Mouse (Mus musculus) MEL (cell line): Measurements from ENCODE around the gene Slc26a10.

Source experiments
- CHD2 ChIP-seq: IDR thresholded peaks from 2 replicates; pipeline ENCODE4 v1.6.1; 2011; ENCODE audit warnings: low read length, improper control_type of control experiment
- EP300 ChIP-seq, 2 experiments: IDR thresholded peaks; 2 replicates each; pipeline ENCODE4 v1.6.1; 2011; ENCODE audit warnings: improper control_type of control experiment in 2 of 2, low read length in 2 of 2, low read depth in 1 of 2, mild to moderate bottlenecking in 1 of 2
- JUND ChIP-seq: IDR thresholded peaks from 2 replicates; pipeline ENCODE4 v1.6.1; 2011; ENCODE audit warnings: low read depth, mild to moderate bottlenecking, improper control_type of control experiment, low read length
- MAX ChIP-seq: IDR thresholded peaks from 2 replicates; pipeline ENCODE4 v1.6.1; 2011; ENCODE audit warnings: low read length, improper control_type of control experiment
- MAZ ChIP-seq: IDR thresholded peaks from 2 replicates; pipeline ENCODE4 v1.6.1; 2012; ENCODE audit warnings: low read depth, mild to moderate bottlenecking, inconsistent platforms, low read length, improper control_type of control experiment
- NELFE ChIP-seq: IDR thresholded peaks from 2 replicates; pipeline ENCODE4 v1.6.1; 2011; ENCODE audit warnings: low read depth, low read length, improper control_type of control experiment
- RCOR1 ChIP-seq: IDR thresholded peaks from 2 replicates; pipeline ENCODE4 v1.6.1; 2012; ENCODE audit warnings: low read depth, mild to moderate bottlenecking, inconsistent platforms, low read length, improper control_type of control experiment
- TAL1 ChIP-seq: IDR thresholded peaks from 2 replicates; pipeline ENCODE4 v1.6.1; 2012; ENCODE audit warnings: mild to moderate bottlenecking, inconsistent platforms, low read length, moderate library complexity, mixed read lengths
- ZMIZ1 ChIP-seq: IDR thresholded peaks from 2 replicates; pipeline ENCODE4 v1.6.1; 2012; ENCODE audit warnings: low read depth, mild to moderate bottlenecking, inconsistent platforms, low read length, improper control_type of control experiment, moderate library complexity

GRCm38 (mm10) chr10:127178286-127179027 lies 2.0 kb downstream of the Slc26a10 start:
- no peak for TF ChIP-seq EP300 (IDR thresholded peaks at IDR 0.05; ENCODE audit: low read depth in 1 of 2, low read length in 2 of 2)
- no peak for TF ChIP-seq RCOR1
- TF ChIP-seq ZMIZ1: no peak
- TF ChIP-seq CHD2: no peak
- TF ChIP-seq MAX: no peak
- no peak for TF ChIP-seq TAL1
- TF ChIP-seq NELFE: no peak
- TF ChIP-seq JUND: no peak
- no peak for TF ChIP-seq MAZ
